Mouse (Mus musculus) adrenal gland, postnatal 36 days (tissue): ENCODE measurements around the gene Ovol3. TPM values are rescaled to one million over a fixed set of nuclear protein-coding genes. Genes with fewer than 3 reads are reported as not detected.
A peak's percentile ranks its signal among the peaks of the same experiment; 100 is the strongest.
"Not testable (repeated sequence)": the region's sequence is repeated elsewhere in the genome, so short reads cannot be mapped to it uniquely, and the experiment has no call there.

Experiments
- DNase-seq, 2 experiments: peaks; one replicate each; pipeline ENCODE4 v3.0.0; 2021; ENCODE audit warnings: mixed read lengths in 1 of 2
- total RNA-seq, 2 experiments: library from RNA; stranded (reverse); gene quantifications; 2 replicates each; pipeline ENCODE4 v1.2.3; 2021

The Ovol3 gene
- total RNA-seq, 2 experiments from 2014 or later, result not detected

DNA sequence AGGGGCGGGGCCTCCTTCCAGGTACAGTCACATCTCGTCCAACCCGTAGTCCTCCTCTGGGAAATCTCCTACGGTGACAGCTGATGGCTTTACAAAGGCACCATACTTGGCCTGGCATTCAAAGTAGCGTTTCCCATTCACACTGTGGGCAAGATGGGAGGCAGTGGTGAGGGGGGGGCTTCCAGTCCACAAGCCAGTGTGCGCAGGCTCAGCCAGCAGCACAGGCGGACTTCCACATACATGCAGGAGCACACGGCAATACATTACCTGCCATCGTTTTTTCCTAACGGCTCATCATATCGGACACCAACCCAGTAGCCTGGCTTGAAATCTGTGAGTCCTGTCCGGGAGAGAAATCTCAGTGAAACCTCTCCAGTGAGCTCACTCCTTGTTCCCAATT is 11.3 kb downstream of the Ovol3 start:
- no peak for DNase-seq

DNA sequence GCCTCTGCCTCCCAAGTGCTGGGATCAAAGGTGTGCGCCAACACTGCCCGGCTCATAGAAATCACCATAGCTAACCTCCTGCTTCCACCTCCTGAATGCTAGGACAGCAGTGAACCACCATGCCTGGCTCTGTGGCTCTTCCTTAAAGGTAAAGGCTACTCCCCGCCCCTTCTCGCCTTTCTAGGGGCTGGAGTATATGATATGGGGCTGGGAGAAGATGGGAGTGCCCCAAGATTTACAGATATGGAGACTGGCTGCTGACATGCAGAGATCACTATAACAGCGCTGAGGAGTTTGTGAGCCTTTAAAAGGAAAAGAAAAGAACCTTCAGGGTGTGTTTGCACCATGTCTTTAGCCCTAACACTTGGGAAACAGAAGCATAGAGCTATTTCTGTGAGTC is 13.3 kb downstream of the Ovol3 start:
- DNase-seq, result no peak

DNA sequence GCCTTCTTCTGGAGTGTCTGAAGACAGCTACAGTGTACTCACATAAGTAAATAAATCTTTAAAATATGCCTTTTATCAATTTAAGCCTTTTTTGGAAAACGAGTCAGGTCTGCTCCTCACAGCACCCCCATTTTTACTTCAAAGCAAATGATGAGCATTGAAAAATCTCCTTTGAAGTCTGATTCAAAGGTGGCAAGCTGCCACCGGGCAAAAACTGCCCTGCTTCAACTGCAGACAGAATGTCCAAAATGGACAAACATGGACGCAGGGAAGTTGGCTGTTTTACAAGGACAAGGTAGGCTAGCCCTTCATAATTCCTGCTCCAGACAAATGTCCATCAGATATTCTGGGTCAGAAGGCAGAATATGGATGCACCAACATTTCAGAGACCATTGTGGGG is 14.1 kb downstream of the Ovol3 start:
- DNase-seq, result peak in 1 of 2 experiments; percentile 45

DNA sequence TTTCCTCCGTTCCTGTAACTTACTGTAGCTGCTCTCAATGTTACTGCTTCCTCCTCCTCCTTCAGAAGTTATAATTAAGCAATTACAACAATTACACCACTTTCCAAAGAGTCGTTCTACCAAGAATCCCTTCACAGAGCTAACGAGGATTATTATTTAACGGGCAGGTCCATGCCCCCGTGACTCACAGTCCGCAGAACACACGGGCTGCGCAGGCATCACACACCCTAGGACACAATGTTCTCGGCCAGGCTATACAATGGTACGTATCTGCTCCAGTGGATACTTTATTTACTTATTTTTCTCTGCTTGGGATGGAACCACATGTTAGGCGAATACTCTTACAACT is 15.5 kb downstream of the Ovol3 start:
- no peak for DNase-seq

DNA sequence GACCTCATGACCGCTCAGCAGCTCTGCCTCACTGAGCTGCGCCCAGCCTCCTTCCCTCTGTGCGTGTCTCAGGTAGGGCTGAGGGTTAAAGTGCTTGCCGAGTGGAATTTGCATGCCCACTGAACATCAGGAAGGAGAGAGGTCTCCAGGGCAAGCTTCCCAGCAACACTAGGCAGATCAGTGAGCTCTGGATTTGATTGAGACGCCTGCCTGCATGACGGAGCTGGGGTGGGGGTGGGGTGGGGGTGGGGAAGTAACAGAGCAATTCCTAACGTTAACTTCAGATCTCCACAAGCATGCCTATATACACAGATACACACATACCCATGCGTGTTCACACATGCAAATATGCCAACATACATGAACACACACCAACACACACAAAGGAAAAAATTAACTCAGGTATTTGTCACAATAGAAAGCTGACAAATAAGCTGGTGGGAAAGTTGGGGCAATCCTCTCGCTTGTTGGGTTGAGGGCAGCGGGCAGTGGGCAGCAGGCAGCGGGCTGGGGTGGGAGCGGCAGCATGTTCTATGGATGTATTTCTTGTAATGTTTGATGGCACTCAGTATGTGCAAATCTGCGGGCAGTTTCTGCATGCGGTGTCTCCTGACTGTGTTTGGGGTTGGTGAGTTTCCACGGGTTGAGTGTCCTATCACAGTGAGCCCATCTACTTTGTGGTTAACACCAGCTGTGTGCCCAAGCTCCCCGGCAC is 16.1 kb downstream of the Ovol3 start:
- peak; percentile 47 to 79 for DNase-seq

DNA sequence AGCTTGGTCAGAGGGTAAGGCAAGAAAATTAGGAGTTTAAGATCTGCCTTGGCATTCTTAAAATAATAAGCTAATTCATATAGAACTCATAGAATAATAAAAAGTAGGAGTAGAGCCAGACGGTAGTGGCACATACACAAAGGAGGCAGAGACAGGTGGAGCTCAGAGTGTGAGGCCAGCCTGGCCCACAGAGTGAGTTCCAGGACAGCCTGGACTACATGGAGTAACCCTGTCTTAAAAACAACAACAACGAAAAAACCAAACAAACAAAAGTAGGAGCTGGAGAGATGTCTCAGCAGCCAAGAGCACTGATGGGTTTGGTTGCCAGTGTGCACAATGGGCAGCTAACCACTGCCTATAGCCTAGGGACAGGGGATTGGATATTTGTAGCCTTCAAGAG is 18.2 kb downstream of the Ovol3 start:
- DNase-seq, result no peak

DNA sequence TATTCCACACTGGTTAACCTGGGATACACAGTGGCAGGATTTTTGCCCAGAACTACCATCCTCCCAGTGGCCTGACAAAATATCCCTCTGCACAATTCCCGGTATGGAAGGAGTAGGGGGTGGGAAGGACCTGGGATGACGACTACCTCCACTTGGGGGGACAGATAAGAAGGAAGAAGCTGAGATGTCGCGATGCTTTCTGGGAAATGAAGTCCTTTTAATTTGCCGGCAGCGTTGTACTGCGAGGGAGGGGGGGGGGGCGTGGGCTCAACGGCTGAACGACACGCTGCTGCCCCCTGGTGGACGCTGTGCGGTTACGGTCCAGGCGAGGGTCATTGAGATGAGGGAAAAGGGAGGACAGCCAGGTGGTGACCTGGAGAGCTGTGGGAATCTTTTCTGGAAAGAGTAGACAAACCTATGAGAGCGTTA is 18.8 kb downstream of the Ovol3 start:
- peak; percentile 79 to 88 for DNase-seq

DNA sequence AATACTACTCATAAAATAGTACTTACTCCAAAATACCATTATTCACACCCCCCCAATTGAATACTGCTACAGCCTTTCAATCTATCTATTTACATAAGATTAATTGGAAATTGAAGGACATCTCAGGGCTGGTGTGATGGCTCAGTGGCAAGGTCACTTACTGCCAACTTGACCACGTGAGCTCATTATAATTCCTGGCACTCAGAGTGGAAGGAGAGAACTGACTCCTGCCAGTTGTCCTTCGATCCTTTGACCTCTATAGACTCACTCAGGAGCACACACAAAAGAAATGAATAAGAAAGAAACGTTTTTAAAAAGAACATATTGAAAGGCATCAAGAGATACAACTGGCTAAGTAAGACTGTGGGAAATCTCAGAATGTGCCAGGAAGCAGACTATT is 19.6 kb downstream of the Ovol3 start:
- peak in 1 of 2 experiments; percentile 39 for DNase-seq

DNA sequence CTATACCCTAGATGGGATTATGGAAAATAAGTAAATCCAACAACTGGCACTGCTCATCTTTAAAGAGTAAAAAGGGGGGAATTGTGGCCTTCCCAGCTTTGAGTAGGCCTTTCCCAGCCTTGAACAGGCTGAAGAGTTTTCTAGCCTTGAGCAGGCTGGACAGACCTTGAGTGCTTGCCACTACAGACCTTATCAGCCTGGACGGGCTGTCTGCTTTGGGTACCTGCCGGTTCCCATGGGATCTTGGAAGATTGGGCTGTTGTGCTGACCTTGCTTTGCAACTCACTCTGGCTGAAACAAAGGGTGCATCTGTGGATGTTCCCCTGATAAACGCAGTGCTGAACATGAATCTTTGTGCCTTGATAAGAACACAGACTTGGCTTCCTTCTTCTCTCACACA is 21.6 kb downstream of the Ovol3 start:
- DNase-seq, result peak; percentile 48 to 58

DNA sequence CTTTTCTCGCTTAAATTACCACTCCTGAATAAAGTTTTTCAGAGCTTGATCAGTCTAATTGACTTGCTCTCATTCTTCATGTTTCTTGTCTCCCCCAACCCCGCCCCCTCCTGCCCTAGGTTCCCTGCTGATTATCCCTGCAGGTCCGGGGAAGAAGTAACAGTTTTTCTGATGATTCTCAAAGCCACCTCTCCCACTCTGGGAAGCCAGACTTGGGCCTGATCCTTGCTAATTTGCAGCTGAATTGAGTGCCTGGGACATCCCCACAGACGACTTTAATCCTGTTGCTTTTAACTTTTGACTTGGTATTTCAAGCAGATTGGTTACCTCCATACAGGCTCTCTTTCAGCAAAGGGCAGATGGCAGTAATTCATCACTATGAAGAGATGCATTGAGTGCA is 24.5 kb downstream of the Ovol3 start:
- DNase-seq, result no peak

DNA sequence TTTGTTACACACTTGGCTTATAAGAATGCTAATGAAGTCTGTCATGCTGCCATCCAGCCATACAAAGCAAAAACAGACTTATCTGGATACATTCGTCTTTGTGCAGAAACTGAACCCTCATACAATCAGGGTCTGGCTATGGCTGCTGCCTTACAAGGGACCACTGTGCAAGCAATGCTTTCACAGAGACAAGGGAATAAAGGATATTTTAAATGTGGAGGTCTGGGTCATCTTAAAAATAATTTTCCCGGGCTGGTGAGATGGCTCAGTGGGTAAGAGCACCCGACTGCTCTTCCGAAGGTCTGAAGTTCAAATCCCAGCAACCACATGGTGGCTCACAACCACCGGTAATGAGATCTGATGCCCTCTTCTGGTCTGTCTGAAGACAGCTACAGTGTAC is 29.2 kb downstream of the Ovol3 start:
- DNase-seq, result not testable (repeated sequence)

DNA sequence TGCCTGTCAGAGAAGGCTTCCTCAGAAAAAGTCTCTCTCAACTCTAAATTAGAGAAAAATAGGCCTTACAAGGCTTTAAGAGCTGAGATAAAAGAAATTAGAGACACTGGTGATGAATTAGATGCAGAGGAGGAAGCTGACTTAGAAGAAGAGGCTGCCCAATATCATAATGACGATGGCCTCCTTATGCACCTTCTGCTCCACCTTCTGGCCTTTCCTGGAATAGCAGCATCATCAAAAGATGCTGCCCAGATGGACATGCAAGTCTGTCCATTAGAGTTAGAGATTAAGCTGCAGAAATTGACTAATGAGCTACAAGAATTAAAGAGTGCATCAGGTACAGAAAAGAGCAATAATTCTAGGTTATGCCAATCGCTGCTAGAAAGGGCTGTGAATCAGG is 30.1 kb downstream of the Ovol3 start:
- DNase-seq, result peak; percentile 69 to 82

DNA sequence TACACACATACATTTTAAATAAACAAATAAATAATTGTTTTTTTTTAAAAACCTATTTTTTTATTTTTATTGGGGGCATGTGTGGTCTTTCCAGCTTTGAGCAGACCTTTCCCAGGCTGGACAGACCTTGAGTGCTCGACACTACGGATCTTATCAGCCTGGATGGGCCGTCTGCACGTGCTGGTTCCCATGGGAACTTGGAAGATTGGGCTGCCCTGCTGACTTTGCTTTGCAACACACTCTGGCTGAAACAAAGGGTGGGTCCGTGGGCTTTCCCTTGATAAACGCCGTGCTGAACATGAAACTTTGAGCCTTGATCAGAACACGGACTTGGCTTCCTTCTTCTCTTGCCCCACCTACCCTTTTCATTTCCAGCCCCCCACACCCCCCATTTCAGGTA is 31.1 kb downstream of the Ovol3 start:
- DNase-seq, result peak; percentile 51 to 52

DNA sequence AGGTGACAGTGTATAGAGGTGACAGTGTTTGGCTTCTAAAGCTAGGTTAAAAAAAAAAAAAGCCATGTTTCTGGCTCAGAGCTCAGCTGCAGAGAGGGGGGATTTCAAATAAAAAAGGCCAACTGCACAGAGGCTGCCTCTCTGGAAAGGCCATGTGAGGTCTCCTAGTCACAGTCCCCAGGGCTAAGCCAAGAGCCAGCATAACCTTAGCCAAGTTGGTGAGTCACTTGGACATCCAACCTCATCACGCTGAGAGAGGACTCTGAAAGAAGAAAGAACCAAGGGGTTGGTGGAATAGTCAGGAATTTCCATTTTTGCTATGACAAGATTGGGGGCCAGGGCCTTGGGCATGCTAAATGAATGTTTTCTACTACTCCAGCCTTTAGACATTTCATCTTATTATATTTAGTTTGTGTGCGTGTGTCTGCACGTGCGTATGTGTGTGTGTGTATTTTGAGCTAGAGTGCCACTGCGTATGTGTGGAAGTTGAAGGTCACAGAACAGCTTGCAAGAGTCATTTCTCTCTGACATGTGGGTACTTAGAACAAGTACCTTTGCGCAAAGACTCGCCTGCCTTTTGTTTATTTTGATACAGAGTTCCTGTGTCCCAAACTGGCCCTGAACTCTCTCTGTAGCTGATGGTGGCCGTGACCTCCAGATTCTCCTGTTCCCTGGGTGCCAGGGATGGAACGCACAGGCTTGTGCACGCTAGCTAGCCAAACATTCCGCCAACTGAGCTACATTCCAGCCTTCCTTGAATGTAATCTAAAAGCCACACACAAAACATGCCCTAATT is 32.4 kb downstream of the Ovol3 start:
- DNase-seq, result peak; percentile 69 to 72

DNA sequence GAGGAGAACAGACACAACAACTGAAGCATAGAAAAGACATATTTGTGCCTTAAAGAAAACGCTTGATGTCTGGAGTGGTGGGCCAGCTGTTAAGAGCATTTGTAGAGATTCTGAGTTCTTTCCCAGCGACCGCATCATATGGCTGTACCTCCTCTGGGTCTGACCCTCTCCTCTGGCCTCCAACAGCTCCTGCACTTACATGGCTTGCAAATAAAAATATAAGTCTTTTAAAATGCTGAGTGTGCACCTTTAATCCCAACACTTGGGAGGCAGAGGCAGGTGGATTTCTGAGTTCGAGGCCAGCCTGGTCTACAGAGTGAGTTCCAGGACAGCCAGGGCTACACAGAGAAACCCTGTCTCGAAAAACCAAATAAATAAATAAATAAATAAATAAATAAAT is 34.9 kb downstream of the Ovol3 start:
- DNase-seq, result not testable (repeated sequence)

DNA sequence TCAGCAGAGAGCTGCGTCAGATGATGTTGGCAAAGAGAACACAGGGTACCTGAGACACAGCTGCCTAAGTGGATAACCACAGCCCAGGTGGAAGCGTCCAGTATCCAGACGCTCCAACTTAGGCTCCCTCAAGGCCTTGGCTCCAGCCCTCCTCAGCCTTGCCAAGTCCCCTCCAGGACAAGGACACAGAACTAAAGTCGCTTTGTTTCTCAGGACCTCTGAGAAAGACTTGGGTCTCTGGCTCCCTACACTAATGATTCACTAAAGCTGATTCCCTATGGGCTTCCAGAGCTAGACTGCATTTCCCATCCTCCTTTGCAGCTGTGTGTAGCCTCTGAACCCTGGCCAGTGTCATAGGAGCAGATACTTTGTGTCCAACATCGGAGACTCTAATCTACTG is 35.3 kb downstream of the Ovol3 start:
- DNase-seq, result no peak

DNA sequence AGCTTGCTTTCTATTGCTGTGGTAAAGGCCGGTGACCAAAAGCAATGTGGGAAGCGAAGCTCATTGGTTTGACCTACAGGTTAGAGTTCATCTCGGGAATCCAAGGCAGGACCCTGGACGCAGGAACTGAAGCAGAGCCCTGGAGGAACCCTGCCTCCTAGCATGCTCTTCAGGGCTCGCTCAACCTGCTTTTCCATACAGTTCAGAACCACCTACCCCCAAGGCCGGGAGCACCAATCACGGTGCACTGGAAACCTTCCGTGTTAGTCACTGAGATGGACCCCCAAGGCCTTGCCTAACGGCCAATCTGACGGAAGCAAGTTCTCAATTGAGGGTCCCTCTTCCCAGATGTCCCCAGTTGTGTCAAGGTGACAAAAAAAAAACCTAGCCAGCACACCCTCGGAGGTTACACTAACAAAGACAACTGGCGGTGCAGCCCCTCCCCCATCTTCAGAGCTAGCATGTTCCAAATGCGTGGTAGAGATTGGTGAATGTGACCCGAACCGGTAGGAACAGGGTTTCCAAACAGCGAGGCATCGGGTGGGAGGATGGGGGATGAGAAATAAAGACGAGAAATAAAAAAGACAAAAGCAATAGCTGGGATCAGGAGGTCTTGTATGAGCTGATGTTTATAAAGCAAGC is 35.9 kb downstream of the Ovol3 start:
- no peak for DNase-seq

DNA sequence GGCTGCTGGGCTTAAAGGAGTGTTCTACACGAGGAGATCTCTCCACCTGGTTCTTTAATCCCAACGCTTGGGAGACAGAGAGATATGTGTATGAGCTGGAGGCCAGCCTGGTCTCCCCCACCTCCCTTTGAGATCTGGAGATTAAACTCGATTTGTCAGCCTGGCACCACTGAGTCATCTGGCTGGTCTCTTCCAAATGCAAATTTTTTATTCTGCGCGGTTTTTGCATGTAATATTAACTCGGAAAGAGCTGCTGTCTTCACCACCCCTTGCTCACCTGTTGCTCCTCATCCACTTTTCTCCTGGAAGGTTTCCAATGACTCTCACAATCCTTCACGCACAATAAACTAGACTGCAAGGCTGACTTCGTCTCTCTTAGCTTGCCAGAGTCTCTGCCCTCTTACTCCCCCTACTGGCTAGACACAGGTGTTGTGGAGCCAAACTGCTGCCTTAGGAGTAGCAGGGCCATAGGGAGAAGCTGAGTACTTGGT is 37.0 kb downstream of the Ovol3 start, which contains the start of gene Capns1:
Capns1 (minus strand) TSS at position 331 of the 491 bp plus-strand sequence.
- DNase-seq, result peak; percentile 63 to 77

DNA sequence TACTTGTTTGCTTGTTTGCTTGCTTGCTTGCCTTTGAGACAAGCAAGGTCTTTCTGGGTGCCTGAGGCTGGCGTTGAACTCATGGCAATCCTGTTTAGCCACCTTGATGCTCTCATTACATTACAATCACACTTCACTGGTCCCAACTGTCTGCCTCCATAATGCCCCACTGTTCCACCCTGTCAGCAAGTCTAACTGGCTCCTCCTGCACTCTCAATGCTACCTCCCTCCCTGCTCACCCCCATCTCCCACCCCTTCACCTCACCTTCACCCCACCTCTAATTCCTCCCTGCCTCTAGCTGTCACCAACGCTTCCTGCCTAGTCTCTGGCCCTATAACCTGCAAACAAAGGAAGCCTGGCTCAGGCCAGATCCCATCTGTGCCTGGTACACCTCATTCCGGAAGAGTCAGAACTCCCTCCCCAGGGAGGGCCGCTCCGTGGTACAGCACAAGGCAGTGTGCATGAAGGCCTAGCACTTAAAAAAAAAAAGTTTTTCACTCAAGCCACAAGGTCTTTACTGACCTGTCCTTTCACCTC is 37.9 kb downstream of the Ovol3 start:
- no peak for DNase-seq

DNA sequence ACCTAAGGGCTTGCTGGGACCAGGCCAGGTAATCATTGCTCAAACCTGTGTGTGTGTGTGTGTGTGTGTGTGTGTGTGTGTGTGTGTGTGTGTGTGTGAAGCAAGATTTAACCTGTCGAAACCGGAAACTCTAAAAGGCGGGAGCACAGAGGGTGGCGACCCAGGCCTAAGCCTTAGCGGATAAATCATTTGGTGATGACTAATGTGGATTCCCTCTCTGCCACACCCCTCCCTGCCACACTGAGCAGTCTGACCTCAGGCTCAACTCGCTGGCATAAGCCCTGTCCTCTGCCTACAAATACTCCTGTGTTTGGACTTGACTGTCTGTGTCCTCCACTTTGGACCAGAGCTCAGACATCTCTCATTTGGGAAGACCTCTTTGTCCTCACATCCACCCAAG is 39.4 kb downstream of the Ovol3 start:
- peak; percentile 62 to 72 for DNase-seq

DNA sequence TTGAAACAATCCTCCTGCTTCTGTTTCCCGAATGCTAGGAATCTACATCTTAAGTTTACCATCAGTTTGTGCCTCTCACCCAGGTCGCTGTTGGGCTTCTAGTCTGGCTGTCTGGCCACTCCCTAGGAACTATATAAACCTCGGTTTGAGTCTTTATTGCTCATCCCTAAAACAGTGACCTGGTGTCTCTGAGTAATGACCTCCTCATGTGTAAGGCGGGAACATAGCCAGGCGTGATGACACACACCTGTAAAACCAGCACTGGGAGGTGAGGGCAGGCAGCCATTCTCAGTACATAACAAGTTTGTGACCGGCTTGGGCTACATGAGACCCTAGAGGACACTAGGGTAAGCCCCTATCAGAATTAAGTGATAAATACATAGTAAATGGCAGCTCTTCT is 40.1 kb downstream of the Ovol3 start:
- DNase-seq, result no peak

DNA sequence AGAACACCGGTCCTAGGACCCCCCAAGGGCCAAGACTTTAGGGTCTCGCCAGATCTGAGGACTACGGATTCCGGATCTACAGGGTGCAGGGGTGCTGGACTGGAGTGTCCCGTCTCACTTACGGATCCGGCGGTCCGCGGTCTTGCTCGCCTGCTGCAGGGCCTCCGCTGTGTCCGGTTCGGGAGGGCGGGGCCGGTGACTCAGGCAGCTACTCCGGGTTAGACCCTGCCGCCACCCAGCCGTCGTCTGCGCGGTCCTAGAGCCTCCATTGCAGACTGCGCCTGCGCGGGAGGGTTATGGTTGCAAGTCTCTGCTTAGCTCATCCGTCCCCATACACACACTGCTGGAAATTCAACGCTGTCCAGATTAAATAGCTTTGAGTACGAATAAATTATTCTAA is 40.6 kb downstream of the Ovol3 start:
- DNase-seq, result peak; percentile 99
